Mouse (Mus musculus) G1E (cell line): Measurements from ENCODE around the gene Oxgr1.

Source experiments
- CTCF ChIP-seq: IDR thresholded peaks from 2 replicates; pipeline ENCODE4 v1.5.1; 2012; ENCODE audit warnings: low read depth, low read length, inconsistent platforms, mixed read lengths
- TAL1 ChIP-seq: conservative IDR thresholded peaks from 2 replicates; pipeline ENCODE4 v1.6.1; 2012; ENCODE audit warnings: low read depth, low read length, inconsistent platforms, mixed read lengths

DNA sequence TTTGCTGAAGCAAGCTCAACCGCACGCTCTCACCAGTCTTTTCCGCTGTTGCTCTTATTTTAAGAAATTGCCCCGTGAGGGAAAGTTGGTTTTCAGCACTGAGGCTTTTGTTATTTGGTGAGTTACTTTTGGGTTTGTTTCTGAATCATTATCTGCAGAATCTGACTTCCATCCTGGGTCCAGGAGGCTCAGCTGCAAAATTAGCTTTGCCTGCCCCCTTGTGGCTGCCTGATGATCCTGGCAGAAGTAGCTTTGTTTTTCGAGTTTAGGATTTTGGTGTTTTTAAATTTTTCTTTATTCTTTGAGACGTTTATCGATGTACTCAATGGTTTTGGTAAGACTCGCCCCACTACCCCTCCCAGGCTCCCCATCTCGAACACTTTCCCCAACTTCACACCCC, 18.9 kb upstream of the Oxgr1 start:
- no peak for TF ChIP-seq CTCF
- TF ChIP-seq TAL1 = no peak
